Mouse (Mus musculus) frontal cortex, postnatal 10 days (tissue): Measurements from ENCODE around the gene Foxo3.

Source experiments
- DNase-seq, 2 experiments: peaks; one replicate each; pipeline ENCODE4 v3.0.0; 2022; ENCODE audit warnings: low spot score in 2 of 2, mixed read lengths in 1 of 2

Foxo3 gene

DNA sequence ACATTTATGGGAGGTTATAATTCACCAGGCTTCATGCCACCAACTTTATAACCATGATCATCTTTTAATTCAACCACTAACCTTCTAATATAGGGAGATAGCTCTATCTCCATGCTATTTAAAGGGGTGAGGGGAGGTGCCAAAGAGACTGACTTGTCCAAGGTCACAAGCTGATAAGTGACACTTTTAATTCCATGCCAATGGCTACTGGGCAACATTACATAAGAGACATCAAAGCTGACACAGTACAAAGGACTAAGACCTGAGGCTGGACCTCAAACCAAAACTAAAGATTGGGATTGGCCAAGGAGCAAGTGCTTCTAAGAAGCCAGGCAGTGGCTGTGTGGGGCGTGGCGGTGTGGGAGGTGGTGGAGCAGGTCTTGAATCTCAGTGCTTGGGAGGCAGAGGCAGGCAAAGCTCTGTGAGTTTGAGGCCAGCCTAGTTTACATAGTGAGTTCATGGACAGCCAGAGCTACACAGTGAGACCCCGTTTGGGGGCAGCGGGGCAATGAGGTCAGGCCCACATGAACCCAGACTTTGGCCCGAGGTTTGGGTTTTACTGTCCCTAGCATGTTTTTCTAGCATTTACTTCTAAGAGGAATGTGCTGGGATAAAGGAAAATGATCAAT, 46.0 kb downstream of the Foxo3 start:
- no peak for DNase-seq

DNA sequence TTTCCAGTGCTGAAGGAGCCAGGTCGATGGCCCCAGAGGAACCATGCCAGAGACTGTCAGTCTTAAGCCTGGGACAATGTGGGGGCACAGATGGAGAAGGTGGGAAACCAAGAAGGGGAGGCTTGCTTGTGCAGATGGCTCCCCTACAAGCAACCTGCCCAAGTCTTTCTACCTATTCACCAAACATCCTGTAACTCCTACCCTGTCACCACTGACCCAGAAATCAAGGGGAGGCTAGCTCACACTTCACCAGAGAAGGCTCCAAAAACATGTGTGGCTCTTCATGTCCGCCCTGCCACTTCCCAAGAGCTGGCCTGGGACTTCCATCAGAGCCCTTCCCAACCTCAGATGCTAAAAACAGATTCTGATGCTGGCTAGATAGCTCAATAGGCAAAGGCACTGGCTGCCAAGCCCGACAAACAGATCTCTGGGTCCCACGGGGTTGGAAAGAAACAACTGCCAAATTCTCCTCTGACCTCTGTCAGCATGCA, 48.8 kb downstream of the Foxo3 start:
- no peak for DNase-seq

DNA sequence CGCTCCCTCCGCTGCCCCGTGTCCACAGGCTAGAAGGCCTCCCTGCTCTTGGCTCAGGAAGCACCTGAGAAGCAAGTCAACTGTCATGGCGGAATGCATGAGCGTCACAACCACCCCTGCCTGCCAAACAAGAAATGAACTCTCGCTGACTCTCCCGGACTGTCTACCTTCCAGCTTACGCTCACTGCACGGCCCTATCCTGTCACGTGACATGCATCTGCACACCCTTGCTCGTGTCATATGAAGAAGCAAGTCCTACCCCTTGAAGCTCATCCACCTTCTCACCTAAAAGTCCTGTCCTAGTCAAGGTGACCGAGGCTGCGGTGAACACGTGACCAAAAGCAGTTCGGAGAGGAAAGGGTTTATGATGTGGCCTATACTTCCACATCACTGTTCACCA, 50.4 kb downstream of the Foxo3 start:
- DNase-seq: no peak

DNA sequence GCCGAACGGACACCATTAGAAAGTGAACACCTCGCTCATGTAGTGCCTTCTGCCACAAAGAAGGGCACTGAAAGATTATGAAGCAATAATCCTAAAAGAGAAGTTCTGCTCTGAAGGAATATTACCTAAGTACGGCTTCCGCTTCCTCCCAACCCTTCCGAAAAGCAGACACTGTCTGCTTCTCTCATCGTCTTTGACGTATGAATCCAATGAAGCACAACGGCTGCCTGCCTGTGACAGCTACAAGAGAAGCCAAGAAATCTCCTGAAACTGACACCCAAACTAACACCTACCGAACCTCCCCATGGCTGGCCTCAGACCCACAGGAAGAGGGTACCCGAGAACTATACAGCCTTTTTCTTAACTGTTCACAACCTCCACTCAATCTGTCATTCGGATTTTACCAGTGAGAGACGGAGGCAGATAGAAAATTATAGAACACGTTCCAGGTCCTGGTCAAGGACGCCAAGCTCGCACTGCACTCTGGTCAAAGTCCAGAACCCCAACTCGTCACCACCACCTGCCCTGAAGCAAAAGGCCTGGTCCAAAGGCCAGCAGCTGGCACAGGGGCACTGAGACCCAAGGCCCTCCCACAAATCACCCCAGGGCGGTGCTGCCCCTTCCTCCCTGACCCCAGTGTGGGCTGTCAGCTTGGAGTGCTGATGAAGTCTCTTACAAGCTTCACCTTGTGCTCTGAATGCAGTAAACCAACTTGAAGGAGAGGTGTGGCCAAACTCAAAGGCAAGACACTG, 51.2 kb downstream of the Foxo3 start:
- DNase-seq: no peak

DNA sequence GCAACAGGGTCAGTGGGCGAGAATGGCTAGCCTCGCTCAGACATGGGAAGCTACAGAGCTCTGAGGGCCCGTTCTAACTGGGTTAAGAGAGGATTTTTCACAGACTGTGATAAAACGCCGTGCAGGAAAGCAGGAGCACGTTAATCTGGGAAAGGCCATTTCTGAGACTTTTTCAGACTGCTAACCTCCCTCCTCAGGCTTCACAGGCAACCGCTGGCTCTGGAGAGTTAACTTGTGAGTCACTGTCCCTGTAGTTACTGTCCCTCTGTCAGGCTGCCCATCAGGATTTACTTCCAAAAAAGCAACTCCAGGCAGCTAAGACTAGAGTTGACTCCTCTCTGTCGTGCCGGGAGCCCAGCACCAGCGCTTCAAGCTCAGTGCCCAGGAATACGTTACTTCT, 54.6 kb downstream of the Foxo3 start:
- no peak for DNase-seq

DNA sequence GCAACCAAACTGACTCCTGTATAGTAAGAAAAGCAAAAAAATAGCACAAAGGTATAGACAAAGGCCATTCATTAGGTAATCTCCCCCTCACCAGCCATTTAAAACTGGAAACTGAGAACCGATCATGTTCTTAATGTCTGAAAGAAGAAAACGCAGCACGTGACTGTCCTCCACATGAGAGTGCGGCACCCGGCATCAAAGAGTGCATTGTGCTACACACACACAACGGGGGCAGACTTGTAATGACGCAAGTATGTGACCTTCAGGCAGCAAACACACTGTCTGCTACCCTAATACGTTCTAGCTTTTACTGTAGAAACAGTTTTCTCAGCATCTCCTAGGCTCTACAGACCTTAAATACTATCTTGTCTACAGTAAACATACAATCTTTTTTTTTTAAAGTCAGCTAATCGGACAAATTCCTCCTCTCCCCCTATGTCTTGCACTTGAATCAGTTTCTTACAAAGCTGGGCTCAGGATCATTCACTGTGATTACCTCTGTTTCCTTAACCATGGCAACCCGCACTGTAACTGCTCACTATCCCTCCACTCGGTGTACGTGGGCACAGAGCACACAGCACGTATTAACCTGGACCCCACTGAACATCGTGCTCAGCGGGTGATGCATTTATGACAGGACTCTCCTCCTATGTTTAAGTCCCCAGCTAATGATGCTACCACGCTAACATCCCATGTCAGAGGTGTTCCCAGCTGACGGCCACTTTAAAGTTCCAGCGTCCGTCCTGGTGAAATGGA, 55.2 kb downstream of the Foxo3 start:
- no peak for DNase-seq

DNA sequence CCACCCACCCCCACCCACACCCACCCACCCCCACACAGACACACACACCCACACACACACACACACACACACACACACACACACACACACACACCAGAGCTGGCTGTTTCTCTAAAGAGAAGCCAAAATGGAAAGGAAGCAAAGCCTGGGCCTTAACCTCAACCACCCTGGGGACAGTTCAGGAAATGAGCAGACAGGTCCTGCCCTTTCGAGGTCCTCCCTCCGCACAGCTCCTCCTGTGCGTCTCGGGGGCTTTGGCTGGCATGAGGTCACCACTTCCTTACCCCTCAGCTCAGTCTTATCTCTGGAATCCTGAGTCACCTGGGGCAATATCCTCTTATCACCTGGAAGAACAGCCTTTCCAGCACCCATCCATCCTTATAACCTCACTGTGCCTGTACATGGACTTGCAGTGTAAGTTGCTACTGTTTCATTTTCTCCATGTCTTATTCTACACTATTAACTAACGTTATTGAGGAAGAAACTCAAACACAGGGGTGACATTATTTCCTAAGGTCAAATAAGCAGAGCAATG, 56.1 kb downstream of the Foxo3 start:
- DNase-seq: no peak

DNA sequence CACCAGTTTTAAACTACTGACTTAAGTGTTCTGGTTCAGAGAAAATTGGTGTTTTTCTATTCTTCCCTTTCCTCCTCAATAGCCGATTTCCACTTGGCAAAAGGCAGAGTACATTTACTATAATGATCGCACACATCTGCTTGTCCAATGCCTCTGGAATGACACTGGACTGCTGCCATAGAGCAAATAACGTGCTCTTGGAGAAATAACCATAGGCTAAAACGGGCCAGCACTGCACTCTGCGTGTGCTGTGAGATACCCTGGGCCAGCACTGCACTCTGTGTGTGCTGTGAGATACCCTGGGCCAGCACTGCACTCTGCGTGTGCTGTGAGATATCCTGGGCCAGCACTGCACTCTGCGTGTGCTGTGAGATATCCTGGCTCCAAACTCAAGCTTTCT, 65.1 kb downstream of the Foxo3 start:
- DNase-seq: no peak

DNA sequence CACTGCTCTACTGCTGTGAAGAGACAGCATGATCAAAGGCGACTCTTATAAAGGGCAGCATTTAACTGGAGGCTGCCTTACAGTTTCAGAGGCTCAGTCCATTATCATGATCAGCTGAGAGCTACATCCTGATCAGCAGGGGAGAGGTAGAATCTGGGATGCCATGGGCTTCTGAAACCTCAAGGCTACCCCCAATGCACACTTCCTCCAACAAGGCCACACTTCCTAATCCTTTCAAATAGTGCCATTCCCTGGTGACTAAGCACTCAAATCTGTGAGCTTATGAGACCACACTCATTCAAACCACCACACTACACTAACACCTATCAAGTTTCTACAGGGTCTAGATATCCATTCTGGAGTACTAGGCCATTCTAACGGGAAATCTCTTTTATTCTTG, 65.9 kb downstream of the Foxo3 start:
- DNase-seq: no peak

DNA sequence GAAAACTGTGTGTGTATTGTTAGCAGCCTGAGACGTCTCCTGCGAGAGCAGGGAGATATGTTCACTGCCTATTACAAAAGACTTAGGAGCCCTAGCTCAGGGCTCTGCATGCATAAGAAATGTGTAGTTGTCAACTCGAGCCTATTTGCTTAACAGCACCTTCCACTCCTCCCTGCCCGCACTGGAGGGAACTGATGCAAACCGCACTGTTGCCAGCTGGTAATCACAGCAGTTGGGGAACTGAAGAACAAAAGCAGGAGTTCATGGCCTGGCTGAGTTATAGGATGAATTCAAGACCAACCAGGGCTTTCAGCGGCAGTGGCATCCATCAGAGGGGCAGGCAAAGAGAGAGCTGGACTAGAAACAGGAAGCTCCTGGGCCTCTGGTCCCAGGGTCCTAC, 66.7 kb downstream of the Foxo3 start:
- no peak for DNase-seq

DNA sequence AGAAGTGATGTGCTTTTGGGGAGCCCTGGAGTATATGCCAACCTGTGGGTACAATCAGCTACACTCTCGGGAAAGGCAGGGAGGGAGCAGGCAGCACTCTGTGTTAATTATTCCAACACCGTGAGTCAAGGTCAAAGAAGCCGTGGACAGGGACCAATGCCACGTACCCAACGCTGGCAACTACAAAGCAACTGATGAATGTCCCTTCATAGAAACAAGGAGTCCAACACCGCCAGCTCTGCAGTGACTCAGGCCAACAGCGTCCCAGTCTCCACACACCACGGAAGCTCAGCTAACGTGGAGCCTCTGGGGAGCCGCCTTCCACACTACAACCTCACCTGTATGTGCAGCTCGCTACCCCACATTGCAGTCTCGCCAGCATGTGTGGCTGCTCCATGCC, 68.9 kb downstream of the Foxo3 start:
- DNase-seq: no peak

DNA sequence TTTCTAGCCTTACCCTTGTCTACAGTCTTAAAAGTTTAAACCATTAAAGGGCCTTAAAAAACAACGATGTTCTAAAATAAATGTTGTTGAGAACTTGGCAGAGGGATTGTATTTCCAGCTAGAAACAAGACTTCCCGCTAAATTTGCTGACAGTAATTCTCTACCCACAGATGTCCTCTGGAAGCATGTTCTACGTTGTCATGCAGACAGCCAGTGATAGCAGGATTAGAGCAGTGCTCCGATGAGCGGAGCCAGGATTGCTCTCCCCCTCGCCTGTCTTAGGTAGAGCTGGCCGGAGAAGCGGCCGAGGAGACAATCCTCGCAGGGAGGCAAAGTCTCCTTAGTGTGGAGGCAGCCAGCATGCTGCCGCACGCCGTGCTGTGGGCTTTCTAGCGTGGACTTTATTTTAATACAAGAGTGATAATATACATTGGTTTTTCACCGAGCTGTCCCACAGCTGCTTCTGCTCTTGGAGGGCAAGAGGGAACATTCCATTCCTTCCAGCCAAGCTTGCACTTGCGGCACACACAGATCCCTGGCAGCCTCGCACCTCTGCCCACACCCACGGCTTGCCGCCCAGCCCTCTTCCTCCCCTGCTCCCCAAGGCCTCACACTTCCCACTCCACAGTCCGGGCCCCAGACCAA, 71.7 kb downstream of the Foxo3 start:
- DNase-seq: no peak

DNA sequence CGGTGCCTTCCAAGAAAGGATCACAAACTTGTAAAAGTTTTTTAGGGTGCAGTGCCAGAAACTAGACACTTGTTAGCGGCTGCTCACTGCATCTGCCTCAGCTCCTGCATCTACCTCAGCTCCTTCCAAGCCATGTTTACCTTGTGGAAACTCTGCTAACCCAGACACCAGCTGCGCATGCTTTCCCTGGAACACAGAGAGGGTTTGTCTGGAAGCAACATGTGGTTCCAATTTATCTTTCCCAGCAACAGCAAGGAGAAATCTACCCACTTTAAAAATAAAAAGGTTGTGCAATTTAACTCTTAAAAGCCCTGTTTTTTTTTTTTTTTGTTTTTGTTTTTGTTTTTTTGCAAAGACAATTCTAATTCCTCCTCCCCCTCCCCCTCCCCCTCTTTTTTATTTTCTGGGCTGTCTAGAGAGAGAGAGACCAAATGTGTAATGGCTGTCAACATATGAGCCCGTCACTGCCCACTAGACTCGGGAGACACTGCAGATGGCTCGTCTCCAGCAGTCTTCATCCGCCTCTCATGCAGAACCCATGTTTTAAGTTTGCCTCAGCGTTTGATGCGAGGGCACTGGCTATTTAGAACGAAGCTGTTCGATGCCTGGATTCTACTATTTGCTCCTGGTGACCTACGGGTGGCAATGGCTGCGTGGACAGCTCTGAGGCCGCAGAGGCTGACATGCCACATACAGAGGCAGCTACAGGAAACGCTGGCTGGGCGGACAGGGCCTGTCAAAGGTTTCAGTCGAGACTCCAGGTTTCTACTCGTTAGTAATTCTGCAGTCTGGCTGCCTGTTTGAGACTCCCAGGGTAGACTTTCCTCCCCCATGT, 73.0 kb downstream of the Foxo3 start:
- no peak for DNase-seq

DNA sequence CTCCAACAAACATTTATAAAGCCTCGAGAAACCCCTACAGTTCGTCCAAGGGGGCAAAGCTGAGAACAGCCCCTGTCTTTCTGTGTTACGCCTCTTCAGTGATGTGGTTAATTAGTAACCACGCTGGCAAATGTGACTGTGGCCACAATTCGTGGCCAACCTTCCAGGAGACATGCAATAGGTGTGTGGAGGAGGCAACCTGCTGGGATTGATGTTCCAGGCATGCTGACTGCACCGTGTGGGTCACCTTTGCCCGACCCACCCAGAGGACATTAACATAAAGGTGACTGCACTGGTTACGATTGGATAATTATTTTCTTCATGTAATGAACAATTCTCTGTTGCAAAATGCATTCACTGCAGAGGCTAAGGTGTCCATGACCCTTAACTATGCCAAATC, 74.0 kb downstream of the Foxo3 start:
- DNase-seq: no peak

DNA sequence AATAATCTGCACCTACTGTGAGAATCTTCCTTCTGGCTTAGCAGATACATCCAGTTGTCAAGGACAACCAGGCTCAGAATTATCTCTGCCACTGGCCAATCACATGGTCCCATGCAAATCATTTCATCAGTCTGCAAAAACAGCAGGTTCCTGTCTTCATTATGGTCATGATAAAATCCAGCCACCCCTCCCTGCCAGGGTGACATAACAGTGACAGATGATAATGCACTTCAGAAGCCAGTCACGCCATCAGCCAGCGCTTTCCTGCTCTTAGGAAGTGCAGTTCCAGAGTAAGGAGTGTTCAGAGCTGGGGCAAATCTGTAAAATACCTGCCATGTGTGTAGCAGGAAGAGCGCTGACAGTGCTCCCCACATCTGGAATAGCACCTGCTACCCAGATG, 77.1 kb downstream of the Foxo3 start:
- DNase-seq: no peak

DNA sequence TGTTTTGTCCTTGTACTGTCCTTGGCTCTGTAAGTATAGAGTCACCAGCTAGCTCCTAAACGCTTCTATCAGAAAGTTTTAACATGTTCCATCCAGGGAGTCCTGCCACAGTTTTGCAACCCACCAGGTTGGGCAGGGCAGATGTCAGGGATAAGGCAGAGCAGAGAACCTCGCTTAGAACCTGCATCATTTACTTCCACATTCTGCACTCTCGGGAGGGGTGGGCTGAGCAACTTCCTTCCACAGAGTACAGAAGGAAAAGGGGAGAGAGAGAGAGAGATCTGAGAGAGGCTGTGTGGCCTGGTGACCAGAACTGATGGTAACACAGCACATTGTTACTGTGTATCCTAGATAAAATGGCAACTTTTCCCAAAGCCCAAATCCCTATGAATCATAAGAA, 77.9 kb downstream of the Foxo3 start:
- DNase-seq: no peak

DNA sequence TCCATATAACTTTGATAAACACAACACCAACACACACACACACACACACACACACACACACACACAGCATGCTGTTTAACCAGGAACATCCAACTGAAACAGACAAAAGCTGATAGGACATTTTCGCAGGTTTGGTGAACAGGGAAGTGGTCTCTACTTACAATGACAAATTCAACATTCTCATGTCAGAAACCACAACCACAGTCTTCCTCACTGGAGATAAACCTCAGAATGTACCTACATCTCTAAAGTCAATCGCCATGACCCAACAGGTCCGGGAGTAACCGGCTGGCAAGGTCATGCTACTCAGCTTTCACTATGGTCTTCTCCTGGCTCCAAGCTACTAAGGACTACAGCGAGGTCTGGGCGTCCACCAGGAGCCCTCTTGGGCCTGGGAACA, 81.8 kb downstream of the Foxo3 start:
- no peak for DNase-seq

DNA sequence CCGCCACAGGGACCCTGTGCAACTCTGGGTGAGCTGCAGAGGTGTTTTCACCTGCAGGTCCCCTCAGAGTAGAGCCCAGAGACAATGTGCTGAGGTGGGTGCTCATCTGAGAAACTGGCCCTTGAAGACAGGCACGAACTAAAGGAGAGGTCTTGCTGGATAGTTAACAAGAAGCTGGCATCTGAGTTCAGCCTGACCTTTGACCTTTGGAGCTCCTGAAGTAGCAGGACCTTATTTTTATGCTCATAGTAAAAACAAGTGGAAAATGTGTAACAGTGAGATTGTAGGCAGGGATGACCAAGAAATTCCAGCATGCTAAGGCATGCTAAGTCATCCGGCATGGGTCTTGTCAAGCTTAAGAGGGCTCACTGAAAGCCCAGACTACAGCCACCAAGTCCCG, 82.6 kb downstream of the Foxo3 start:
- DNase-seq: no peak

DNA sequence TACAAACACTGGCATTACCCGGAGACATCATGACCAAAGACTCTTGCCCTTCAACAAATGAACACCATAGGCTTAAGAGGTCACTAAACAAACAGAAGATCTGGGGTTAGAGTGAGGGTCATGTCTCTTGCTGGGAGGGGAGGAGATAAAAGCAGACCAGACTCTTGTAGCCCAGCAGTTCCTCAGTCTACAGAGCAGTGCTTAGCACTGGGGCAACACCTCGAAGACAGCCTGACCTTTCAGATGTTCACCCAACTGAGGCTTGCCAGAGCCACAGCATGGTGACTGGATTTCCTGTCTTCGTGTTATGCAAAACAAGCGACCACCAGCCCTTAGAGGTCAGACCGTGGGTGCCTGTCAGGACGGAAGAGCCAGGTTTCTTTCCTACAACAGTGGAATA, 83.6 kb downstream of the Foxo3 start:
- no peak for DNase-seq

DNA sequence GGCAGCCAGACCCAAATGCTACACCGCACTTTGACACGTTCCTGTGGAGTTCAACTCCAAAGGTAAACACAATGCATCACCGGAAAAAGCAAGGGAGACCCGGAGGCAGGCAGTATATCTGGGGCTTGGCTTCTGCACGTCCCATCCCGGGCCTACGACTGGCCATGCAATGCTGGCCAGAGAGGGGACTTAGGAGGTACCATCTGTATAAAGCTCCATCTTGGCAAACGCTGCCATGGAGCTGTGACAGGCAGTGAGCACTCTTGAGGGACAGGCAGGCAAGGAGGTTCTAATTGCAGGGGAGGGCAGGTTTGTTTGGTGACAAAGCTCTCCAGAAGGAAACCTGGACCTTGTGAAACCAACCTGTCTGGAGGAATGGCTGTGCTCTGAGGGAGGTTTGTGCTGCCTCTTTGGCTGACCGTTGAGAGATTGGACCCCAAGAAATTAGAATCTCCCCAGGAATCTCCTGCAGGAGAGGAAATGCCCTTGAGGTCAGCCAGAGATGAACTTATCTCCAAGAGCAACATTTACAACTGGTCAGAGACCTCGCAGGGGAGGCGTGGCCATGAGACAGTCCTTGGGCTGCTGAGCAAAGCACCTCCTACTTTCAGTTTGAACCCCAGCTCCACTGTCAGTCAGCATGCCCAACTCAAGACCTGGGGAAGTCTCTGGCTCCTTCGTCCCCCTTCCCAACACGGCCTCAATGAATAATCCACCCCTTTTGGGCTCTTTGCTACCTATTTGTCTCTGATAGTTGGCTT, 86.7 kb downstream of the Foxo3 start:
- no peak for DNase-seq
